Mouse (Mus musculus): Measurements from ENCODE around the gene Fcgrt.

Fcgrt gene

GRCm38 (mm10) chr7:45083300-45083890 lies 20.3 kb downstream of the Fcgrt start:
- no peak for TF ChIP-seq GATA4 (IDR thresholded peaks at IDR 0.05; ENCODE audit: insufficient replicate concordance, low read length)

GRCm38 (mm10) chr7:45082401-45083299 lies 21.0 kb downstream of the Fcgrt start:
- TF ChIP-seq GATA4 (IDR thresholded peaks at IDR 0.05; ENCODE audit: insufficient replicate concordance, low read length): no peak

DNA sequence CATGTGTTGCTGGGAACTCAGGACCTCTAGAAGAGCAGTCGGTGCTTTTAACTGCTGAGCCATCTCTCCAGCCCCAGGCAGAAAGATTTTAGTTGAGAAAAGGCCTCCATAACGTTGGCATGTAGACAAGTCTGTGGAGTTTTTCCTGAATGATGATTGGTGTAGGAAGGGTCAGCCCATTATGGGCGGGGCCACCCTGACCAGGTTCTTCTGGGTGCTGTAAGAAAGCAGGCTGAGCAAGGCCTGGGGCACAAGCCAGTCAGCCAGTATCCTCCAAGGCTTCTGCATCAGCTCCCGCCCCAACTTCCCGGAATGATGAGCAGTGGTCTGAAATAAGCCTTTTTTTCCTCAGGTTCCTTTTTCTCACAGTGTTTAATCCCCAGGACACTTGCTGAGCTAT lies 22.6 kb downstream of the Fcgrt start:
- TF ChIP-seq GATA4 (IDR thresholded peaks at IDR 0.05; ENCODE audit: insufficient replicate concordance, low read length): no peak

DNA sequence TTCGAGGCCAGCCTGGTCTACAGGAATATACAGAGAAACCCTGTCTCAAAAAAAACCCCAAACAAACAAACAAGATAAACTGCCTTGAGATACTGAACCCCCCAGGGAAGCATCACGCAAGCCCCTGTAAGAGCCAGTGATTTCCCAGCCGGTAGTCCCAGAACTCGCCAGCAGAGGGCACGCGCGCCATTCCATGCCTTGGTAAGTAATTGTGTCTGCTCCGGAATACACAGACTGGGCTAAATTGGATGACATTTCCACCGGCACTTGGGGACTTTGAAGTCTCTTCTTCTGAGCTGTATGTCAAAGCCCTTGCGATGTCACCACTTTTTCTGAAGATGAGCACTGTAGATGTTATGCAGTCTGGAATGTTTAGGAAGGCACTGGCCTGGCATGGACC lies 23.8 kb downstream of the Fcgrt start:
- no peak for TF ChIP-seq GATA4 (IDR thresholded peaks at IDR 0.05; ENCODE audit: insufficient replicate concordance, low read length)

DNA sequence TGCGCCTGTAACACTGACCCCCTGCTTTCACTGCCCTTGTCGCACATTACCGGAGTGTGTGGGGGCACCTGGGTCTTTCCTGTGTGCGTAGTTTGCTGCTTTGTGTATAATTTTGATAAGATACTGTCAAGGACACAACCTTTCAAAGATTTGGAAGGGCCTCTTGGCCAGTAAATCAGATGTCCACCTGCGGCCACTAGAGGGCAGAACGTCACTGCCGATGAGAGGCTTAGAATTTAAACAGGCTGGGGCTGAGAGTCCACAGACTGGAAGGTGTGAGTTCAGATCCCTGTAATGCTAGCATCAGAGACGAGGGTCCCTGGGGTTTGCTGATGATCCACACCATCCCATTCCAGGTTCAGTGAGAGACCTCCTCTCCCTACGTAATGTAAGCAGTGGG lies 25.1 kb downstream of the Fcgrt start:
- no peak for TF ChIP-seq GATA4 (IDR thresholded peaks at IDR 0.05; ENCODE audit: insufficient replicate concordance, low read length)

DNA sequence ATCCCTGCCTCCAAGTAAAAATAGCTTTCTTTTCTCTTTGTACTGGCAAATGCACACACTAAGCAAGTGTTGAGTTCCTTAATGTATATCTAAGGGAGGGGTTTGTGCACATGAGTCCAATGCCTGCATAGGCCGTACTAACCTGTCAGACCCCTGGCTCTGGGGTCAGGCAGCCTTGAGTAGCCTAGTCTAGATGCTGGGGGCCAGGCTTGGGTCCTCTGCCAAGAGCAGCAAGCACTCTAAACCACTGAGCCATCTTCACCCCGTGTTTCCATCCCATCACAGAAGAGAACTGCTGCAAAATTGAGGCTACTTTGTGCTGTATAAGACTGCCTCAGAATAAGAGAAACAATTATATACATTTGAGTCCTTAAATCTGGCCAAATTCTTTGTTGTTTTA lies 25.8 kb downstream of the Fcgrt start:
- TF ChIP-seq GATA4 (IDR thresholded peaks at IDR 0.05; ENCODE audit: insufficient replicate concordance, low read length): no peak

DNA sequence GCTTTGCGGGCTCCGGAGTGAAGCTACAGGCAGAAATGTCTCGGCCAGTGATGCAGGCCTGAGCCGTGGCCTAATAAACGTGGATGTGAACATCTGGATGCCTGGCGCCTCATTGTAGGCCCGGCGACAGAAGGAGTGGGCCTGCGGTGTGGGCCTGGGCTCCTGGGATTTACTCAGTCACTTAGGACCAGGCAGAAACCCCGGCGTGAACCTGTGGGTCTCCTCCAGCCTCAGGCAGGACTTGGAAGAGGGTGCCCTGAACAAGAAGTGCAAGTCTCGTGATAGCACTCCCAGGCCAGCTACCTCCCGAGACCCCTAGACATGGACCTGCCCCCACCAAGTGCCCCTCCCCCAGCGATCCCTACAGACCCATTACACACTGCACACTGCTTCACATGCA lies 26.3 kb downstream of the Fcgrt start:
- TF ChIP-seq GATA4 (IDR thresholded peaks at IDR 0.05; ENCODE audit: insufficient replicate concordance, low read length): no peak

DNA sequence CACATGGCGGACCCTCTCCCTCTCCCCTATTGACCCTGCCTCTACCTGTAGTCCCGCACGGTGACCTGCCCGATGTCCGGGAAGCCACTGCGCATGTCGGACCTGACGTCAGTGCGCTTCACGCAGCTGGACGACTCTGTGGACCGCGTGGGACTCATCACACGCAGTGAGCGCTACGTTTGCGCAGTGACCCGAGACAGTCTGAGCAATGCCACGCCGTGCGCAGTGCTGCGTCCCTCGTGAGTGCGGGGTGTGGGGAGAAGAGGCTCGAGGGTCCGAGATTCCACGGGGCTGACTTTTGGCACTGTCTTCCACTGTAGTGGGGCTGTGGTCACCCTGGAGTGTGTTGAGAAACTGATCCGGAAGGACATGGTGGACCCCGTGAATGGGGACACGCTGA lies 27.1 kb downstream of the Fcgrt start:
- TF ChIP-seq GATA4 (IDR thresholded peaks at IDR 0.05; ENCODE audit: insufficient replicate concordance, low read length): no peak

DNA sequence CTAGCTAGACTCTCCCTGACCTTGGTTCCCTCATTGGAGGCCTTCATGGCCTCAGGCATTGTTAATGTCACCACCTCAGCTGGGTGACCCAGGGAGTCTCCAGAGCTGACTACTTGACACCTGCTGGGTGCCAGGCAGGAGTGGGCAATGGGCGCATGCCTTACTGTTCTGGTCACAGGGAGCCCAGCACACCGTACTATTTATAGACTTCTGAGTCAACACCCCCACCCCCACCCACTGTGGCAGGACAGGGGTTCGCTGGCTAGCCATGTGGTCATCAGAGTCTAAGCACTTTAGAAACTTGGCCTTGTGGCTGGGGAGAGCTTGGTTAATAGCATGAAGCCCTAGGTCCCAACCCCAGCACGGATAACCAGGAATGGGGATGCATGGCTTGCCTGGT lies 28.2 kb downstream of the Fcgrt start:
- no peak for TF ChIP-seq GATA4 (IDR thresholded peaks at IDR 0.05; ENCODE audit: insufficient replicate concordance, low read length)

DNA sequence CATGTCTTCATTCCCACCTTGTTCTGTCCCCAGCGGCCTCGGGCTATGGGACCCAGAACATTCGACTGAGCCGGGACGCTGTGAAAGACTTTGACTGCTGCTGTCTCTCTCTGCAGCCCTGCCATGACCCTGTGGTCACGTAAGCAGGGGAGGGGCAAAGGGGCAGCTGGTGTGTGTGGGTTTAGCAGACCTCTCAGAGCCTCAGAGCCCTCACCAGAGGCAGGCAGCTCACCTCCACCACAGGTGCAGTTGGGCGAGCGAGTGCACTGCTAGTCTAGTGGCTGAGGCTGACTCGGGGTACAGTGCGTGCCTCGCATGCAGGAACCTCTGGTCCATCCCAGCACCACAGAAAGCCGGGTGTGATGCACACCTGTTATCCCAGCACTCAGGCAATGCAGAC lies 29.7 kb downstream of the Fcgrt start:
- TF ChIP-seq GATA4 (IDR thresholded peaks at IDR 0.05; ENCODE audit: insufficient replicate concordance, low read length): no peak

GRCm38 (mm10) chr7:45073171-45073707 lies 30.4 kb downstream of the Fcgrt start:
- no peak for TF ChIP-seq GATA4 (IDR thresholded peaks at IDR 0.05; ENCODE audit: insufficient replicate concordance, low read length)

DNA sequence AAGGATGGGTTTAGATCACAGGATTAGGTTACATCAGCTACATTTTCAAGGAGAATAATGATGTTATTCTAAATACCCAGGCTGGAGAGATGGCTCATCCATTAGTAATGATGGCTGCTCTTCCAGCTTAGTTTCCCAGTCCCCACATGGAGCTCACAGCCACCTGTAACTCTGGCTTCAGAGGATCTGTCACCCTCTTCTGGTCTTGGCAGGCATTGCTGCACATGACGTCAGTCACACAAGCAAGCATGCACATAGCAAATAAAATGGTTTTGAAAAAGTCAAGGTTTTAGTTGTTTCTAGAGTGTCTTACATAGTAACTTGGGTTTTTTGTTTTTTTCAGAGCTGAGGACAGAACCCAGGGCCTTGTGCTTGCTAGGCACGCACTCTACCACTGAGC lies 31.4 kb downstream of the Fcgrt start:
- no peak for TF ChIP-seq GATA4 (IDR thresholded peaks at IDR 0.05; ENCODE audit: insufficient replicate concordance, low read length)

DNA sequence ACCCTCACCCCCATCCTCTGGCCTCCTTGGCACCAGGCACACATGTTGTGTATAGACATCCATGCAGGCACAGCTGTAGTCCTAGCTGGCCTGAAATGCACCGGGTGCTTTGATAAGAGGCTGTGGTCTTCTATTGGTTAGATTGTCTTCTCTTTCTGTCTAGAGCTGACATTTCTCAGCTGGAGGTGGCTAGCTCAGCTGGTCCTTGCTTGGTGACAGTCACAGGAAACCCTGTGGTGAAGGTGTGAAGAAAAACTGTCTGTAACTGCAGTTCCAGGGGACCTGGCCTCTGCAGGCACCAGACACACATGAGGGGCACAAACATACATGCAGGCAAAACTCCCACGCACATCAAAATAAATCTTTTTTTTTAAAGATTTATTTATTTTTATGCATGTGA lies 34.0 kb downstream of the Fcgrt start:
- TF ChIP-seq GATA4 (IDR thresholded peaks at IDR 0.05; ENCODE audit: insufficient replicate concordance, low read length): no peak

GRCm38 (mm10) chr7:45068000-45068318 lies 35.7 kb downstream of the Fcgrt start:
- TF ChIP-seq GATA4 (IDR thresholded peaks at IDR 0.05; ENCODE audit: insufficient replicate concordance, low read length): no peak

GRCm38 (mm10) chr7:45067190-45067999 lies 36.3 kb downstream of the Fcgrt start:
- no peak for TF ChIP-seq GATA4 (IDR thresholded peaks at IDR 0.05; ENCODE audit: insufficient replicate concordance, low read length)

Measured in liver, adult (tissue).